ENCODE assay signal across 26 mouse cellular contexts in the genomic region with DNA sequence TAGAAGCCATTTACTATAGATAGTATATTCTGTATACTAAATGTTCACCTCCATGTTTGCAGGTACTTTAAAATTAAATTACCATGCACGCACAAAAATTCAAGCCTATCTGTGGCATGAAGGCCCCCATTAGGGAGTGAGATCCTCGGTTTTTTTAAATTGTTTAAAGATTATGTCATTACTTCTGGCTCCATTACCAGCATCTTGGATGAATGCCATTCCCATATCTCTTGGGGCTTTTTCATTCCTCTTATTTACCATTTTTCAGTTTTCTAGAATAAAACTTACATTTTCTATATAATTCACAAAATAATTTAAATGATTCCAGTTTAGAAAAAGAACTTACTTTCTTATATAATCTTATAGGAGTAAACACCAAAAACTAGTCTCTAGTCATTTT.
"Had no signal": no experiment of that assay in that cellular context is flagged by ENCODE, and none has a peak within 500 bp of the region (broad histone marks: within the 10 kb centered on the region; RNA-seq: fewer than 3 reads in every experiment).

No protein-coding gene starts in this region.

- H3K9me3 ChIP-seq: heart, embryonic 13.5 days; heart, embryonic 15.5 days; hindbrain, embryonic 13.5 days; hindbrain, embryonic 15.5 days; kidney, embryonic 15.5 days; limb, embryonic 10.5 days; limb, embryonic 12.5 days; liver, embryonic 13.5 days had no signal

- H3K36me3 ChIP-seq: heart, embryonic 13.5 days; heart, embryonic 15.5 days; hindbrain, embryonic 13.5 days; kidney, embryonic 15.5 days; limb, embryonic 10.5 days; limb, embryonic 12.5 days; liver, embryonic 13.5 days had no signal

- H3K27ac ChIP-seq: heart, adult 2 months; heart, embryonic 13.5 days; heart, embryonic 15.5 days; hindbrain, embryonic 13.5 days; hindbrain, embryonic 15.5 days; hindbrain, postnatal 0 days; kidney, embryonic 15.5 days; kidney, postnatal 0 days; layer of hippocampus, adult 2 months; left cerebral cortex, adult 2 months; limb, embryonic 10.5 days; limb, embryonic 12.5 days; liver, embryonic 13.5 days had no signal

- H3K9ac ChIP-seq: heart, embryonic 13.5 days; heart, embryonic 15.5 days; hindbrain, embryonic 13.5 days; hindbrain, embryonic 15.5 days; kidney, embryonic 15.5 days; limb, embryonic 12.5 days; liver, embryonic 13.5 days had no signal

- H3K27me3 ChIP-seq: heart, embryonic 13.5 days; heart, embryonic 15.5 days; hindbrain, embryonic 13.5 days; hindbrain, embryonic 15.5 days; kidney, embryonic 15.5 days; limb, embryonic 12.5 days; liver, embryonic 13.5 days had no signal

- ATAC-seq: hindbrain, postnatal 0 days; intestine, embryonic 16.5 days had no signal

- H3K4me1 ChIP-seq: hindbrain, embryonic 13.5 days; hindbrain, embryonic 15.5 days; kidney, embryonic 15.5 days; limb, embryonic 10.5 days; limb, embryonic 12.5 days; liver, embryonic 13.5 days had no signal

- H3K4me2 ChIP-seq: heart, embryonic 11.5 days; heart, embryonic 13.5 days; heart, embryonic 15.5 days; hindbrain, embryonic 13.5 days; hindbrain, embryonic 15.5 days; kidney, embryonic 15.5 days; limb, embryonic 12.5 days; liver, embryonic 11.5 days; liver, embryonic 13.5 days had no signal

- DNase-seq: gastrocnemius, postnatal 14 days; gastrocnemius, postnatal 36 days; heart, adult 2 months; heart, postnatal 14 days; heart, postnatal 36 days; kidney, adult 11 months; kidney, adult 2 months; kidney, adult 9 months; kidney, postnatal 14 days; kidney, postnatal 36 days; liver; liver, embryonic 13.5 days had no signal

- H3K4me3 ChIP-seq: heart, adult 2 months; heart, embryonic 13.5 days; heart, embryonic 15.5 days; hindbrain, embryonic 13.5 days; hindbrain, embryonic 15.5 days; kidney, embryonic 15.5 days; layer of hippocampus, adult 2 months; left cerebral cortex, adult 2 months; limb, embryonic 10.5 days; limb, embryonic 12.5 days; liver, embryonic 13.5 days had no signal
